Mouse (Mus musculus) MEL (cell line): Measurements from ENCODE around the gene Stx4a.

Source experiments
- BHLHE40 ChIP-seq: IDR thresholded peaks from 2 replicates; pipeline ENCODE4 v1.6.1; 2012; ENCODE audit warnings: low read depth, mild to moderate bottlenecking, inconsistent platforms, low read length, improper control_type of control experiment, borderline replicate concordance
- CHD2 ChIP-seq: IDR thresholded peaks from 2 replicates; pipeline ENCODE4 v1.6.1; 2011; ENCODE audit warnings: low read length, improper control_type of control experiment
- CTCF ChIP-seq, 3 experiments: IDR thresholded peaks in 2 of 3; conservative IDR thresholded peaks in 1 of 3; 2 replicates each; pipeline ENCODE4 v1.5.1; 2011 to 2012; ENCODE audit warnings: low read length in 3 of 3, low read depth in 2 of 3, mild to moderate bottlenecking in 2 of 3, improper control_type of control experiment in 1 of 3, inconsistent platforms in 1 of 3, mixed read lengths in 1 of 3, moderate library complexity in 1 of 3; ENCODE audit not compliant: control insufficient read depth in 1 of 3, insufficient read depth in 1 of 3, poor library complexity in 1 of 3, severe bottlenecking in 1 of 3
- ELF1 ChIP-seq: IDR thresholded peaks from 2 replicates; pipeline ENCODE4 v1.6.1; 2014; ENCODE audit warnings: low read depth, mild to moderate bottlenecking, inconsistent platforms, low read length, improper control_type of control experiment, moderate library complexity
- EP300 ChIP-seq, 2 experiments: IDR thresholded peaks; 2 replicates each; pipeline ENCODE4 v1.6.1; 2011; ENCODE audit warnings: improper control_type of control experiment in 2 of 2, low read length in 2 of 2, low read depth in 1 of 2, mild to moderate bottlenecking in 1 of 2
- ETS1 ChIP-seq: IDR thresholded peaks from 2 replicates; pipeline ENCODE4 v1.6.1; 2012; ENCODE audit warnings: low read depth, mild to moderate bottlenecking, inconsistent platforms, low read length, improper control_type of control experiment, moderate library complexity
- HCFC1 ChIP-seq: IDR thresholded peaks from 2 replicates; pipeline ENCODE4 v1.6.1; 2012; ENCODE audit warnings: low read depth, mild to moderate bottlenecking, inconsistent platforms, low read length, improper control_type of control experiment, moderate library complexity
- MYB ChIP-seq: IDR thresholded peaks from 2 replicates; pipeline ENCODE4 v1.6.1; 2011; ENCODE audit warnings: mild to moderate bottlenecking, low read depth, low read length, improper control_type of control experiment
- POLR2A ChIP-seq, 2 experiments: IDR thresholded peaks; 2 replicates each; pipeline ENCODE4 v1.6.1; 2011 to 2012; ENCODE audit warnings: low read length in 2 of 2, mild to moderate bottlenecking in 2 of 2, control low read depth in 1 of 2, improper control_type of control experiment in 1 of 2, low read depth in 1 of 2, moderate library complexity in 1 of 2; ENCODE audit not compliant: control insufficient read depth in 1 of 2, insufficient read depth in 1 of 2, poor library complexity in 1 of 2
- TCF12 ChIP-seq: IDR thresholded peaks from 2 replicates; pipeline ENCODE4 v1.6.1; 2014; ENCODE audit warnings: low read depth, mild to moderate bottlenecking, inconsistent platforms, low read length, improper control_type of control experiment, moderate library complexity
- USF2 ChIP-seq, 2 experiments: IDR thresholded peaks; 2 replicates each; pipeline ENCODE4 v1.6.1; 2011 to 2012; ENCODE audit warnings: improper control_type of control experiment in 2 of 2, low read length in 2 of 2, borderline replicate concordance in 1 of 2, inconsistent platforms in 1 of 2, low read depth in 1 of 2, mild to moderate bottlenecking in 1 of 2; ENCODE audit not compliant: insufficient read depth in 1 of 2
- ZC3H11A ChIP-seq: IDR thresholded peaks from 2 replicates; pipeline ENCODE4 v1.6.1; 2012; ENCODE audit warnings: low read depth, mild to moderate bottlenecking, inconsistent platforms, low read length, improper control_type of control experiment
- ZNF384 ChIP-seq: IDR thresholded peaks from 2 replicates; pipeline ENCODE4 v1.6.1; 2012; ENCODE audit warnings: low read depth, mild to moderate bottlenecking, inconsistent platforms, low read length, improper control_type of control experiment

DNA sequence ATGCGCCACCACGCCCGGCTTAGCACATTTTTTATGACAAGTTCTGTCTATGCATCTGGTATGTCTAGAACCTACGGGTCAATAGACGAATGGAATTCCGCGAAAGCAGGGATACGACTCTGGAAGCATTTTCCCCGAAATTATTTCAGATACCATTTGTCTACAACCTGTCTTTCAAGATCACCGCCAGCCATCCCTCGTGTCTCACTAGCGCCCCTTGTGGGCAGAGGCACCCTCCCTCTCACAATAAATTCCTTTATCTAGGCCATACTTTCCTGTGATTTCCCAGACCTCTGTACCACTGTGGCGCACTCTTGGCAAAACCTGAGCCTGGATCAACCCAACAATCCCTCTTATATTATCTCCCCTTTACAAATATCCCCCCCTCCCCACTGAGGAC is 72.3 kb downstream of the Stx4a start:
- no peak for TF ChIP-seq ETS1
- TF ChIP-seq HCFC1, result peak; percentile 46; the same call in 1 of the 2 replicates
- TF ChIP-seq CTCF (IDR thresholded peaks at IDR 0.05 in 2 of 3, conservative IDR thresholded peaks at IDR 0.05 in 1 of 3; ENCODE audit: control insufficient read depth in 1 of 3, insufficient read depth in 1 of 3, low read depth in 2 of 3, low read length in 3 of 3, poor library complexity in 1 of 3, severe bottlenecking in 1 of 3), result peak; percentile 73 to 86 (median 78)
- TF ChIP-seq BHLHE40, result no peak
- no peak for TF ChIP-seq POLR2A (IDR thresholded peaks at IDR 0.05; ENCODE audit: control insufficient read depth in 1 of 2, insufficient read depth in 1 of 2, low read depth in 1 of 2, low read length in 2 of 2, poor library complexity in 1 of 2)
- no peak for TF ChIP-seq TCF12
- no peak for TF ChIP-seq USF2 (IDR thresholded peaks at IDR 0.05; ENCODE audit: borderline replicate concordance in 1 of 2, insufficient read depth in 1 of 2, low read depth in 1 of 2, low read length in 2 of 2)
- no peak for TF ChIP-seq ZNF384
- no peak for TF ChIP-seq EP300 (IDR thresholded peaks at IDR 0.05; ENCODE audit: low read depth in 1 of 2, low read length in 2 of 2)
- no peak for TF ChIP-seq MYB
- TF ChIP-seq CHD2, result no peak
- TF ChIP-seq ELF1, result no peak
- no peak for TF ChIP-seq ZC3H11A
